Mouse (Mus musculus) inflammation-experienced regulatory T-cells, adult 6 months (primary cell): Measurements from ENCODE around the gene Tbc1d9. TPM values are rescaled to one million over a fixed set of nuclear protein-coding genes. Genes with fewer than 3 reads are reported as not detected.

Experiments
- ATAC-seq: one replicate; pipeline ENCODE4 v1.8.0; 2017
- polyA plus RNA-seq, 3 experiments: library from polyadenylated mRNA; unstranded; fragments of 100-300 nt; shearing (Covaris generic); gene quantifications; one replicate each; pipeline ENCODE4 v1.2.1; 2017

The Tbc1d9 gene
- polyA plus RNA-seq, 3 experiments from 2014 or later: 0.18 to 0.20 TPM; not detected in 1

DNA sequence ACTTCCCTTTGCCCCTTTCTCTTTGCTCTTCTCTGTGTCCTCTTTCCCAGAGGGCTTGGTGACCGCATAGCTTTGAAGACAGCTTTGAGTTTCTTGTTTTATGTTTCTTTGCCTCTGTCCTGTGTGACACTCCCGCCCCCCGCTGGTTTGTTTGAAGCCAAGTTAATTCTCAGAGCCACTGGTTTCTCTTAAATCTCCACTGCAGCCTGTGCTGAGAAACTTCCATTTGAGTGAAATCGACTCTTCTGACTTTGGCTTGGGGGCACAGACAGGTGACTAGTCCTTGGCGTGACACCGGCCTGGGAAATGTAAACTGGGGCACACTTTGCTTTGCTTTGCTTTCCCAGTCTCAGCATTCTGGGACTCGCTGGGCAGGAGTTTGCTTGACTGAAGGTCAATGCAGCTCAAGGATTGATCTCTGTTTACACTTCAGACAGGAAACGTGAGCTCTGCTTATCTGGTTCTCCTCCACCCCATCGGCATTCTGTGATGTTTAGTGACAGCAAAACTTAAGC is 13.1 kb downstream of the Tbc1d9 start:
- no peak for ATAC-seq

- no peak for ATAC-seq
These were observed 16.8 kb downstream of the Tbc1d9 start for GRCm38 (mm10) chr8:83181851-83182482.

DNA sequence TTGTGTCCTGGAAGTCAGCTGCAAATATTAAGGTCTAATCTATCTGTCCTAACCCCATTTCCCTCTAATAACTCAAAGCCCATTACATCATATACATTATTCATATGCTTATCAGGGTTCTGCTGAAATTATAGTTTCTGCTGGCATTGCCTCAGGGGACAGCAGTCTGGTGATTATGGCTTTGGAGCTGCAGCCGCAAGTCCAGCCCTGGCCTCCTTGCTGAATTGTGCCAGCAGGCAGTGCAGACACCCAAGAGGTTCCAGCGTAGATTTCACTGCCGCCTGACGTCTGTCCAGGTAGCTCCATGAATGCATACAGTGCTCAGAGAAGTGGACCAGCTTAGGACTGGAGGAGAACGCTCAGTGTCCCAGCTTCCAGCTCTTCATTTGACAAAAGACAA is 17.6 kb downstream of the Tbc1d9 start:
- no peak for ATAC-seq

- no peak for ATAC-seq
These were observed 21.2 kb downstream of the Tbc1d9 start for GRCm38 (mm10) chr8:83186376-83186775.

- ATAC-seq: no peak
These were observed 22.3 kb downstream of the Tbc1d9 start for GRCm38 (mm10) chr8:83187363-83187962.

DNA sequence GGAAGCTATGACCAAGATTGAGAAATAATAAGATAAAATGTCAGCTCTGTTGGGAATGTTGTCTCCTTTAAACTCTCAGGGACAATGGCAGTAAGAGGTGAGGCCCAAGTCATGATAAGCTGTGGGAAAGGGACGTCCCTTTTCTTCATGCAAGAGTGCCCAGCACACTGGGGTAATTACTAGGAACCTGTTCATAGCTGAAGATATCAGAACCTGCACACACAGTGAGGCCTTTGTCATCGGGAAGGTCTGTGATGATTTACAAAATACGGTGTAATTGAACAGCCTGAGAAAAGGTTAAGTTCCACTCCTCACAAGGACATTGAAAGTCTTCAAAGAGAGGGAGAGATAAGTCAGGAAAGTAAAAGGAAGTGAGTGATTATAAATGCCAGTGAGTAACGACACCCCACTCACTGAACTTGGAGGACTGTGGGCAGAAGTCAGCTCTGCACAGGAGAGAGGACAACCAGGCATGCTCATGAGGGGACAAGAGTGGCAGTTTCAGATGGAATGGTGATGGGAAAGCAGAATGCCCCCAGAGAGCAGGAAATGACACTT is 24.5 kb downstream of the Tbc1d9 start:
- ATAC-seq: no peak

DNA sequence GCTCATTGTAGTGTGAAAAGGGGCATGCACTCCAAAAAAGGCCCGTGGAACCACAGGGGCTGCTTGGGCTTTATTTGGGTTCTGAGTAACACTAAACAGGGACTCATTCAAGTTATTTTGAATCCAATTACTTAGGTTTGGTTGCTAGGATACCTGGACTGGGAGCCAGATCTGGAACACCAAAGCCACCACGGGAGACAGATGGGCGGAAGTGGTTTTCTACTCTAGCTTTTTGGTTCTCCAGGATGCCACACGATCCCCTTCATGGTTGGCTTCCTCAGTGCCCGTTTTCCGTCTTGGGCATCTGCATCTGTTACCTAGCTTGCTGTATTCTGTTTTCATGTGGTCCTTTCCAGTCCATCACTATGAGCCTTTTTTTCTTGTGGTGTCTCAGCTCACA is 30.9 kb downstream of the Tbc1d9 start:
- ATAC-seq: no peak

- ATAC-seq: no peak
These were observed 34.6 kb downstream of the Tbc1d9 start for GRCm38 (mm10) chr8:83199715-83200114.

- ATAC-seq: peak; percentile 43
These were observed 35.3 kb downstream of the Tbc1d9 start for GRCm38 (mm10) chr8:83200191-83201177.

DNA sequence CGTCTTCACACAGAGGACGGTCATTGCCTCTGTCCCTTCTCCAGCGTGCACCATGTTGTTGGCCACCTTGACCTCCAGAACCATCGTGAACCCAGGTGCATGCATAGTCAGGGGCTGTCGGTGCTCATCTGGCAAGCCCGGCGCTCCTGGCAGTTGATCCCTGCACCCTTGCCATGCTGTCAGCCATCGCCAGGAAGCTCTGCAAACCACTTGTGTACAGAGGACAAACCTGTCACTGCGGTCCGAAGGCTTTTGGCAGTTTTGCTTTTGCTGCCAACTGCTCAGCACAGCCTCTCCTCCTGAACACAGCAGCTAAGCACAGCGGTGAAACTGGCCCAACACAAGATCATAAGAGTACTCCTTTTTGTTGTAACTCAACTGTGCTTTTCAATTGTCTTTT is 37.8 kb downstream of the Tbc1d9 start:
- no peak for ATAC-seq

GRCm38 (mm10) chr8:83205907-83206306 is 40.8 kb downstream of the Tbc1d9 start:
- no peak for ATAC-seq

GRCm38 (mm10) chr8:83209581-83209980 is 44.4 kb downstream of the Tbc1d9 start:
- no peak for ATAC-seq

DNA sequence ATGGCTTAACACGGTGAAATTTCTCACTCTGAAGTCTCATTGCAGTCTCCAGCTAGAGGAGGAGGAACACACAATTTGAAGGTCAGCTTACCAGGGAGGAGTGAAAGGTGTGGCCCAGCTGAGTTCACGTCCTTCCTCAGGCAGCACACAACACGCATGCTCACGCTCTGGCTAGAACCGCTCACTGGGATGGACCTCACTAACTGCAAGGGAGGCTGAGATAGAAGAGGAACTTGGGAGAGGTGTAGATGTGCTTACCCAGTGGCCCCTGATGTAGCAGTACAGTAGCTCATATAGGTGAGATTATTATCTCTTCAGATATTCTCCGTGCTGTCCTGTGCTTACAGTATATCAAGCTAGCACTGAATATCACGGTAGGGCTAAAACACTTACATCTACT is 45.5 kb downstream of the Tbc1d9 start:
- ATAC-seq: no peak

- ATAC-seq: no peak
These were observed 49.9 kb downstream of the Tbc1d9 start for GRCm38 (mm10) chr8:83215065-83215464.

GRCm38 (mm10) chr8:83216520-83216919 is 51.4 kb downstream of the Tbc1d9 start:
- no peak for ATAC-seq

GRCm38 (mm10) chr8:83217196-83217595 is 52.0 kb downstream of the Tbc1d9 start:
- no peak for ATAC-seq

DNA sequence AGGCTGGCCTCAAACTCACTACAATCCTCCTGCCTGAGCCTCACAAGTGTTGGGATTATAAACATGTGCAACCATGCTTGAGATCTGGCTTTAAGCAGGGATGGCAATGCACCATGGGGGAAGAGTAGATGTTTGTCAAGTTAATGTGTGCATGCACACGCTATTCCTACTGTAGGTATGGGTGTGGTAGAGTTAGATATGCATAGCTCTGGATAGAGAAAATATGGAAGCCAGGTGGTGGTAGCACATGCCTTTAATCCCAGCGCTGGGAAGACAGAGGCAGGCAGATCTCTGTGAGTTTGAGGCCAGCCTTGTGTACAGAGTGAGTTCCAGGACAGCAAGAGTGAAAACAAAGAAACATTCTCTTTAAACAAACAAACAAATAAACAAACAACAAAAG is 52.7 kb downstream of the Tbc1d9 start:
- no peak for ATAC-seq

DNA sequence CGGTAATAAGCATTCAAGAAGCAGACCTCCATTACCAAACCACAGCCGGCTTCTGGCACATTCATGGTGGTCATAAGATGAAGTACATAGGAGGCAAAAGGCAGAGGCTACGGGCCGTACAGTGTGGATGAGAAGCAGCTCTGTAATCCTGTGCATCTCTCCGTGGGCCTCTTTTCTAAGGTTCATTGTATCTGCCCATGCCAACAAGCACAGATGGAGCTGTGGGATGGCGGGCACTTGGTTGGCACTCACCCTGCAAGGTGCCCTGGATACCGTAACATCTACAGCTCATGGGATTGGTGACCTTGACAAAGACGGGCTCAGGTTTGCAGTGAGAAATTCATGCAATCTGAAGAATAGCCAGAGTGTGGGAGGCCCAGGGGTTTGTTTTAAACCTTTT is 54.2 kb downstream of the Tbc1d9 start:
- no peak for ATAC-seq

GRCm38 (mm10) chr8:83220746-83221145 is 55.6 kb downstream of the Tbc1d9 start:
- no peak for ATAC-seq

DNA sequence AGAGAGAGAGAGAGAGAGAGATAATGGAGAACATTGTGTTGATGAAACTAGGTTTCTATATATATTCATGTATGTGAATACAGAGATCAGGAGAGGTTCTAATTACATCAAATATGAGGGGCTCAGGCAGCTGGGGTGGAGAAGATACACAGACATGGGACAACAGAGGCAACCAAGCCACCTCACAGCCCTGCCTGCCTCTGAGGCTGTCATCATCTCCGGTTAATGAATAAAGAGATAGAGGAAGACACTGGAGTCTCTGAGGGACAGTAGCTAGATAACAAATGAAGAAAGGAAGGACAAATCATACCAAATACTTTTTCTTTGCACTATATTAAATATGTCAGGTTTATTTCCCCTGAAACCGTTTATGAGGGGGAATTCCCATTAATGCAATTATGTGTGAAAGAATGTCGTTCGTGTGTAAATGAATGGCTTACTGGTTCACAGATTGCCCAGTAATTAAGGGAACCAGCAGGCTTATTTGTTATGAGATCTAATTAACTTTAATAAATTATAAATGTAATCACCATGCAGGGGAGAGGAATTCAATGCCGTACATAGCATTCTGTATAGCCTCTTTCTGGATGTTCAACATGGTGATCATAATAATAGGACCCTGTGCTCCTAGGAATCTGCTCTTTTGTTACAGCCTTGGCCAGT is 59.7 kb downstream of the Tbc1d9 start:
- no peak for ATAC-seq

GRCm38 (mm10) chr8:83225598-83225997 is 60.4 kb downstream of the Tbc1d9 start:
- no peak for ATAC-seq

DNA sequence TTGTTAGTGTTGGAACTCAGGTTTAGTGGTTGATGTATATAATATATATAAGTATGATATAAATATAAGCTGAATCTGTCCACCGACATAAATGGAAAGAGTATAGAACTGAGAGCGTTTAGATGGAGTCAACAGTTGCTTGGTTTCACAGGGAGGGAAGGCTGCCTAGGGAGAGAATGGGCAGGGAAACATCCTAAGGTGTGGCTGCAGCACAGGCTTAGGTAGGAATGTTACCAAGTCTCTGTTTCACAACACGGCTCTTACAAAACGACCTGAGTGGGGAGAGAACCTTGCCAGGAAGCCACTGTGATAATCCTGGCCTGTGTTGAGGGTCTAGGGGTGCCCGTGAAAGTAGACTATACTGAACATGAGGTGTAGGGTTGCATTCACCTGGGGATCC is 62.2 kb downstream of the Tbc1d9 start:
- no peak for ATAC-seq
